Mouse (Mus musculus): ENCODE results near the gene Gm10972.
A peak's percentile ranks its signal among the peaks of the same experiment; 100 is the strongest.
"Not testable (repeated sequence)": the region's sequence is repeated elsewhere in the genome, so short reads cannot be mapped to it uniquely, and the experiment has no call there.

The Gm10972 gene

DNA sequence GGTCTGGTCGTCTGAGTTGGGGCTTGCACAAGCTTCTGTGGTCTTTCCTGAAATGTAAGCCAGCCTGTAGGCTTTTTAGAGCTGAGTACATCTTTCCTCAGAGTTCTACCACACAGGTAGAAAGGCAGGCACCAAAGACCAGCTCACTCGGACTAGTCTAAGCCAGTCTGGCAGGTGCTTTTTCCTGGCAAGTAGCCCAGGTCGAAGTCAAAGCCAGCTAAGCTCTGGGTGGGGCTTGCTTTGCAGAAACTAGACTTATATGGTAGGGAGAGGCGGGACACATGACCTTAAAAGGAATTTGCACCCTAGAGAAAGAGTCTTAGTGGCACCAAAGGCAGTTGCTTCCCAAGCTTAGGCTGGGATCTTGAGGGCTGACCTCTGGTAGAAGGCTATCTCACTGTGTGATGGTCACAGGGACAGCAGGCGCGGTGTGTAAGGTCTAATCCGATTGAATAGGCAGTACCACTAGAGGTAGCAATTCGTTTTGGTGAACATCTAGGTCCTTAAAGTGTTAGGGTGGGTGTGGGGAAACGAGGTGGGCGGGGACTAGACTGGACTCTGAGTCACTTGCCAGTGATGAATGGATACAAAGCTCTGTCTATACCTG is 16.3 kb downstream of the Gm10972 start:
- DNase-seq (ENCODE audit: low read depth): peak; percentile 76

DNA sequence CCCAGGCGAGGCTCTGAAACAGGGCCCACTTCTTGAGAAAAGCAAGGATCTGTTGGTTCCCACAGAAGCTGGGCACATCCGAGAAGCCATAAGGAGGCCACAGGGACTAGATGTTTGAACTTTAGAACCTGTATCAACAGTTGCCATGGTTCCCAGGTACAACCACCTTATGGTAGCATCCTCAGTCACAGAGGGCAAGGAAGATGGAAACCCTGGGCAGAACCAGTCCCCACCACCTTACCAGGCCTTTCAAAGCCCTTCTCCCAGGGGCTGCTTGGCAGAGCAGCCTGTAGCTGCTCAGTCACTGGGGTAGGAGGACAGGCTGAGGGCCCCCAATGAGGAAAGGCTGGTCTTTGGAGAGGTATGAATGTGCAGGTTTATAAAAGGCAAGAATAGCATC is 17.9 kb downstream of the Gm10972 start:
- DNase-seq (ENCODE audit: low read depth): not testable (repeated sequence)

DNA sequence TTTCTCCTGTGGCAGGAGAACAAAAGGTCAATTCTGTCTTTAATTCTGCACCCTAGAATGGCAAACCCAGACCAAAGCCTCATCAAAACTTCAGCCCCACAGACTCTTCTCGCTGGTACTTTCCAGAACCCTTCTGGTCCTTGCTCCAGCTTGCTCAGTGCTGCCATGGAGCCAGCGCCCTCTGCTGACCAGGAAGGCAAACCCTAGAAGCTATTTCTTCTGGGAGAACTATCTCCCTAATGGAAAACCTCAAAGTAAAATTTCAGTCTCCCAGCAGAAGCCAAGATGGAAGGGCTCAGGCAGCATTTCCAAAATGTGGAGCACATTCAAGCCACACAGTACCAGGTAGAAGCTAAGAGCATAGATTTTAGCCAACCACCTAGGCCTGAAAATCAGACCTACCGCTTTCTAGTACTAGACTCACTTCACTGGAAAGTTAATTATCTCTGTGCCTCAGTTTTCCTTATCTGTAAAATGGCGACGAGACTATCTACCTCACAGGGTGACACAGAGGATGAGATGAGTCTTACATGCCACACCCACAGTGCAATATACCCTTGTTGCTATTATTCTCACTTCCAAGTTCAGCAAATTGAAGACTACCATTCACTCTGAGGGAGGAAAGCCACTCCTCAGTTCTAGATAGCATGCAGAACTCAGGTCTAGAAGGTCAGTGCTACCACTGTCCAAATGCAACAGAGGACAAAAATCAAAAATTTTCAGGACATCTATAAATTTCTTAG is 22.3 kb downstream of the Gm10972 start:
- DNase-seq (ENCODE audit: low read depth): not testable (repeated sequence)

DNA sequence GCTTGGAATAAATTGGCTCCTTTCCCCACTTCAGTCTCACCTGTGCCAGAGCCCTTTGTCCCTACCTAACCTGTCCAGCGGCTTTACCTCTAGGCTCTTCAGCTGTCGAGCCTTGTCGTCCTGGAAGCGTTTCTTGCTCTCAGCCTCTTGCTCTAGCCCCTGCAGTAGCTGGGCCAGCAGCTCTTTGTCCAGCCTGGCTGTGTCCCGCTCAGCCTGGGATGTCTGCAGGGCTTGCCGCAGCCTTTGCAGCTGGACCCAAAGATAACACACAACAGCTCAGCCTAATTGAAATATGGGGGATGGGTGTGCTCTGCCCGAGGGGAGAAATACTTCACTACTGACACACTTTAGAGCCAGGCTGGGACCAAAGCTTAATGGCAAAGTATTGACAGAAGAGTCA is 23.0 kb downstream of the Gm10972 start:
- not testable (repeated sequence) for DNase-seq (ENCODE audit: low read depth)

DNA sequence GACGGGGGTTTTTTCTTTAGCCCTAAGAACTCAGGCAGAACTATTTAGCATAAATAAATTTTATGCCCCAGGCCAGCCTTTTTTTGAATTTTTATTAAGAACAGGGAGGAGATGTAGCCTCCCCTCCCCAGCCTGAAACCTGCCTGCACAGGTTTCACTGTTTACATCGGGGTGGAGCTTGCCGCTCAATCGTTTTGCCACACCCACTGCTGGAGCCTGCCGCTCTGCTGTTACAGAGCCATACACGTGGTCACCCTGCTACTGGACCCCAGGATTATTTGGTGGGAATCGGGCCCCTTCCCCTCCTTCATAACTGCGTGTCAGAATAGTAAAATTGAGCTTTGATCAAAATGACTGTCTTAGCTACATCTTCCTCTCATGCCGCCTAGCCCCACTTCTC is 32.2 kb downstream of the Gm10972 start:
- not testable (repeated sequence) for DNase-seq (ENCODE audit: low read depth)

DNA sequence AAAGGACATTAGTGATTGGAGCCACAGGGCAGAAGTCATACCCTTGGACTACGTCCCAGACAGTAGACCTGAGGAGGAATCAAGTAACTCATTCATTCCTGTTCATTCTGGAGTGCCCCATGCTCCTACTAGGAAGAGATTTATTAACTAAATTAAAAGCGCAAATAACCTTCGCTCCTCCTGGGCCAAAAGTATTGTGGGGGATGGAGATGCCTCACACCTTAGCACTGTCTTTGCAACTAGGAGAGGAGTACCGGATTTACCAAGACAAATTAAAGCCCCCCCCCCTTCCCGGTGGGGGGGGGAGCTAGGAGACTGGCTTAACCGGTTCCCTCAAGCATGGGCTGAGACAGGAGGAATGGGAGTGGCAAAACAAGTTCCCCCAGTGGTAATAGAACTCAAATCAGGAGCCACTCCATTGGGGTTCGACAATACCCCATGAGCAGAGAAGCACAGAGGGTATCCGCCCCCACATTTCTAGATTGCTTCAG is 36.5 kb downstream of the Gm10972 start:
- no peak for DNase-seq (ENCODE audit: low read depth)

DNA sequence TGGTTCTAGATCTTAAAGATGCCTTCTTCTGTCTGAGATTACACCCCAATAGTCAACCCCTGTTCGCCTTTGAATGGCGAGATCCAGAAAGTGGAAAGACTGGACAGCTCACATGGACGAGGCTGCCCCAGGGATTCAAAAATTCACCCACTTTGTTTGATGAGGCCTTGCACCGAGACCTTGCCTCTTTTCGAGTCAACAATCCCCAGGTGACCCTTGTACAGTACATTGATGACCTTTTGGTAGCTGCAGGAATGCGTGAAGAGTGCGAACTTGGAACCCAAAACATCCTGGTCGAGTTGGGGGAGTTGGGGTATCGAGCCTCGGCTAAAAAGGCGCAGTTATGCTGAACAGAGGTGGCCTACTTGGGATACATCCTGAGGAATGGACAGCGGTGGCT is 37.1 kb downstream of the Gm10972 start:
- not testable (repeated sequence) for DNase-seq (ENCODE audit: low read depth)

DNA sequence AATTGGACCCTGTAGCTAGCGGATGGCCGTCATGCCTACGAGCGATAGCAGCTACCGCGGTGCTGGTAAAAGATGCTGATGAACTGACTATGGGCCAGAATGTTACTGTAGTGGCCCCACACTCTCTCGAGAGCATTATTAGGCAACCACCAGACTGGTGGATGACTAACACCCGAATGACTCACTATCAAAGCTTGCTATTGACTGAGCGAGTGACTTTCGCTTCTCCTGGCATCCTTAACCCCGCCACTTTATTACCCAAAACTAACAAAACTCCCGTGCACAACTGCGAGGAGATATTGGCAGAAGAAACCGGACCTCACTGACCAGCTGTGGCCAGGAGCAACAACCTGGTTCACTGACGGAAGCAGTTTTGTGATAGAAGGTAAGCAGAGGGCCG is 37.9 kb downstream of the Gm10972 start:
- peak; percentile 90 for DNase-seq (ENCODE audit: low read depth)

DNA sequence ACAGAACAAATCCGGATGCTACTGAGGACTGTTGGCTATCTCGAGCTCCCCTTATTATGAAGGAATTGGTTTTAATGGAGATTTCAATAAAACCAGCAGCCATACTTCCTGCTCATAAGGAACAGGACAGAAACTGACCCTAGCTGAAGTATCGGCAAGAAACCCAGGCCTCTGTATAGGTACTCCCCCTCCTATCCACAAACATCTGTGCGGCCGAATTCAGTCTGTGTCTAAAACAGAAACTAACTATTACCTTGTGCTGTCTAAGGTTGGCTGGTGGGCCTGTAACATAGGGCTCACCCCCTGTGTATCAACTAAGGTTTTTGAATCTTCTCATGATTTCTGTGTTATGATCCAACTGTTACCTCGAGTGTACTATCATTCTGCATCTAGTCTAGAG is 40.7 kb downstream of the Gm10972 start:
- DNase-seq (ENCODE audit: low read depth): no peak

DNA sequence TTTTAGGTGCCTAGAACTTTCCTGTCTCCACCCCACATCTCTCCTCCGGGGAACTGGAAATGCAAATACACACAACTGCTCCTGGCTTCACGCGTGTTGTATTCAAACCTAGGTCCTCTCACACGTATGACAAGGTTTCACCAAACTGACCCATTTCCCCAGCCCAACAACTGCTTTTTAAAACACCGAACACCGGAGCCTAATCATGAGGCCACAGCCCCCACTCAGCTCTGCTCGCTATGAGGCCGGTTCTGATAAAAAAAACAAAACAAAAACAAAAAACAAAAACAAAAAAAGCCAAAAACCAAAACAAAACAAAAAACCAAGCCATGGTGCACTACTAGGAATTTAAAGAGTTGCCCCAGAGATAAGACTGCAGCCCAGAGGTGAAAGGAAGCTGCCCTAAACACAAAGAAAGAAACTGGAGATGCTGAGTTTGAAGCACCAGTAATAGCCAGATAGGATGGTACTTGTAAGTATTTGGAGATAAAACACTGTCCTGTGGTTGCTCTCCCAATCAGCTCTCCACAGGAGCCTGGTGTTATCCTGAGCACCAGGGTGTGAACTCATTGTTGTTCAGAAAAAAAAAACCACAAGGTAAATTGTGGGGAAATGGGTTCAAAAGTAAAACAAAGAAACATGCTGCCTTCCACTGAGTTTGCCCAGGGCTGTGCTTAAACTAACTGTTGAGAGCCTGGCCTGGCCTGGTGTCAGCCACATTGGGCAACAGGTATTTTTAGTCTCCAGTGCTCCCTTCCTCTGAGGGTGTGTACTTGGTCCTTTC is 43.3 kb downstream of the Gm10972 start:
- not testable (repeated sequence) for DNase-seq (ENCODE audit: low read depth)

DNA sequence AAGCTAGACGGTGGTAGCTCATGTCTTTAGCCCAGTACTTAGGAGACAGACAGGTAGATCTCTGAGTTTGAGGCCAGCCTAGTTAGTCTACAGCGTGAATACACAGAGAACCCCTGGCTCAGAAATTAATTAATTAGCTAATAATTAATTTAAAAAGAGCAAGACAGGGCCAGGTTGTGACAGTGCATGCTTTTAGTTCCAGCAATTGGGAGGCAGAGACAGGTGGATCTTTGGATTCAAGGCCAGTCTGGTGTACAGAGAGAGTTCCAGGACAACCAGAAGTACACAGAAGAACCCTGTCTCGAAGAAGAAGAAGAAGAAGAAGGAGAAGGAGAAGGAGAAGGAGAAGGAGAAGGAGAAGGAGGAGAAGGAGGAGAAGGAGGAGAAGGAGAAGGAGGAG is 45.8 kb downstream of the Gm10972 start:
- DNase-seq (ENCODE audit: low read depth): not testable (repeated sequence)

DNA sequence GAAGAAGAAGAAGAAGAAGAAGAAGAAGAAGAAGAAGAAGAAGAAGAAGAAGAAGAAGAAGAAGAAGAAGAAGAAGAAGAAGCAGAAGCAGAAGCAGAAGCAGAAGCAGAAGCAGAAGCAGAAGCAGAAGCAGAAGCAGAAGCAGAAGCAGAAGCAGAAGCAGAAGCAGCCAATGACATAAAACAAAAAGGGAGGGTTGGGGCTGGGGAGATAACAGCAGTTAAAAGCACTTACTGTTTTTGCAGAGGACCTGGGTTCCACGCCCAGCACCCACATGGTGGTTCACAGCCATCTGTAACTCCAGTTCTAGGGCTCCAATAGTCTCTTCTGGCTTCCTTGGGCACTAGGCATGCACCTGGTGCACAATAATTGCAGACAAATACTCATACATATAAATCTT is 46.3 kb downstream of the Gm10972 start:
- not testable (repeated sequence) for DNase-seq (ENCODE audit: low read depth)

DNA sequence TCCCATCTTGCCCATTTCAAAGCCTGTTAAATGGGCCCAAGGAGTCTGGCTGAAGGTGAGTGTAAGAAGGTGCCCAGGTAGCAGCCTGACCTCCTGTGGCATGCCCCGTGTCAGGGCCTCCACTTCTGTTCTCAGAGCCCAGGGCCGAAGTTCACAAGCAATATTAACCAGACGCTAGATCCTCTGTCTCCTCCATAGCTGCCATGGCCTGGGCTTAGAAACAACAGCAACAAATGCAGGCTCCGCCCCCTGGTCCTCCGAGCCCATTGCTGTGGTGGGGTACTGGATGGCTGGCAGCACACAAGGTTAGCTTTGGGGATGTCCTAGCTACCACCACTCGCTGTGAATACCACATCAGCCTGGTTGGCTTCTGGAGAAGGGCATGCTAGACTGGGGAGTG is 47.2 kb downstream of the Gm10972 start:
- not testable (repeated sequence) for DNase-seq (ENCODE audit: low read depth)

DNA sequence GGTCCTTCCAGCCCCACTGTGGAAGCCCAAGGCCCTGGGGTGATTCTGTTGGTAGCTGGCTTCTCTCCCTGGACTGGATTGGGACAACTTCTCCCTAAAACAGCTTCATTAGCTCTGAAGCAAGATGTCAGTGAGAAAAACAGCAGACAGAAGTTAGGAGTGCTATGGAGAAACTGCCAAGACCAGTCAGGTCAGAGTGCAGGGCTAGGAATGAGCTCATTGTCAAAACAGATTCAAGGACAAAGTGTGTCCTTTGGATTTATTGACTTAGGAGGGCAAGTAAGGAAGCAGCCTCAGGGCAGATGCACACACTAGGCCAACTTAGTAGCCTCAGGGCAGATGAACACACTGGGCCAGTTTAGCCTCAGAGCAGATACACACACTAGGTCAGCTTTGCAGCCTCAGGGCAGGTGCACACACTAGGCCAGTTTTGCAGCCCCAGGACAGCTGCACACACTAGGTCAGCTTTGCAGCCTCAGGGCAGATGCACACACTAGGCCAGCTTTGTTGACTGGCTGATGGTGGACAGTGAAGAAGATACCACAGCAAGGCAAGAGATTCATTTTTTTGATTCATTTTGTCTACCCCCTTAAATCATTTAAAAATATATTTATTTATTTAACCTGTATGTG is 47.8 kb downstream of the Gm10972 start:
- DNase-seq (ENCODE audit: low read depth): no peak

DNA sequence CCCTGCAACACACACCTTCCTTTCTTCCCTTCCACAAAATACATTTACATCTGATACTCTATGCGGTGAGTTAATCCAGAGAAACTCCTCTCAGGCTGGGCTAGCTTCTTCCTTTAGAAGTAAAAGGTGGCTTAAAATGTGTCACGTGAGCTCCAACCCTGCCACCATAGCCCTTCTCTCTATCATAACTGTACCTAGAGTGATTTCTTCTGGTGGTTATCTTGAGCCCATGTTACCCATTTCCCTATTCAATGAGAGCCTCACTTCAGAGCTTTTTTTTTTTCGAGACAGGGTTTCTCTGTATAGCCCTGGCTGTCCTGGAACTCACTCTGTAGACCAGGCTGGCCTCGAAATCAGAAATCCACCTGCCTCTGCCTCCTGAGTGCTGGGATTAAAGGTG is 48.8 kb downstream of the Gm10972 start:
- not testable (repeated sequence) for DNase-seq (ENCODE audit: low read depth)

Data from 416B (cell line).